Mouse (Mus musculus) lung, postnatal 14 days (tissue): ENCODE measurements at regions not wholly inside any gene's neighbourhood (a gene's known extent, or its start where the extent isn't known, plus 50 kb on each side); places are given as distances from the start of the nearest gene placed in this dataset.

Source experiments
- DNase-seq: peaks from one replicate; pipeline ENCODE4 v3.0.0; 2021

DNA sequence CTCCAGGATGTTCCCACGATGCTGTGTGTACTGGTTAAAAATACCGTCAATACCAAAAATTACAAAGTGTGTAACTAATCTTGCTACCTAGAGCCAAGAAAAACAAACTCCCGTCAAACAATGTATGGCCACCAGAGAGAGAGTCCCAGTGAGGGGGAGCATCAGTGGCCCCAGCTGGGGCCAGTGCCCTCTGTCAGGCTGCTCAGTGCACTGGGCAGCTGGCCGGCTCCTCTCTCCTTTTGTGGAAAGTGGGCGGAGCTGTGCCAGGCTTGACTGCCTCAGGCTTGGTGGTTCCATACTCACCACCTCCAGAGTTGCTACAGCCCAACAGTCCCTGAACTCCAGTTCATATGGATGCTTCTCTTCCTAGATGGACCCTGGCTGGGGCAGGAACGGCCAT lies 53.8 kb upstream of the Sept5 start:
- DNase-seq, result no peak

DNA sequence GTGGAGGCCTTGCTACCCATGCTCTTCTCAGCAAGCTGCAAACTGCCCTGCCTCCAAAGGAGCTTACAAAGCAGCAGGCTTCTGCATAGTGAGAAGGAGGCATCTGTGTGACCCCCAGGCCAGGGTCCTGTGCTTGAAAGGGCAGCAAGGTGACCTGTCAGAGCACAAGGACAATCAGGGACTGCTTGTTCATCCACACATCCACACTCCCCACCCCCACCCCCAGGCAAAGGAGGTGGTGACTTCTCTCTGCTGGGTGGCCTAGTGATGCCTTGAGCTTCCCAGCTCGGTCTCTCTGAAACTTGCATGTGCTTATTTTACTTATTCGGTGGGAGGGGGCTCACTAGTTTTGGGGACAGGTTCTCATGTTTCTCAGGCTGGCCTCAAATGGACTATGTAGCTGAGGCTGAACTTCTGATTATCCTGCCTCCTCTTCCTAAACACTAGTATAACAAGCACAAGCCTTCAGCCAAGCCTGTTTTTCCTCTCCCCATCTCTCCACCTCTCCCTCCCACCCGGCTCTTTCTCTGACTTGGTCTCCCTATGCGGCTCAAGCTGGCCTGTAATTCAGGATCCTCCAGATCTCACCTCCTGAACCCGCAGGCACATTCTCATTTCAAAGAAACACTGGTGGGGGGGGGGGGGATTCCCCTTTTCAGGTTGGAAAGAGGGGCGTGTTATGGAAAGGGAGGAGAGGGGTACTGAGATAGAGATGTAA lies 56.4 kb upstream of the Sept5 start:
- no peak for DNase-seq

DNA sequence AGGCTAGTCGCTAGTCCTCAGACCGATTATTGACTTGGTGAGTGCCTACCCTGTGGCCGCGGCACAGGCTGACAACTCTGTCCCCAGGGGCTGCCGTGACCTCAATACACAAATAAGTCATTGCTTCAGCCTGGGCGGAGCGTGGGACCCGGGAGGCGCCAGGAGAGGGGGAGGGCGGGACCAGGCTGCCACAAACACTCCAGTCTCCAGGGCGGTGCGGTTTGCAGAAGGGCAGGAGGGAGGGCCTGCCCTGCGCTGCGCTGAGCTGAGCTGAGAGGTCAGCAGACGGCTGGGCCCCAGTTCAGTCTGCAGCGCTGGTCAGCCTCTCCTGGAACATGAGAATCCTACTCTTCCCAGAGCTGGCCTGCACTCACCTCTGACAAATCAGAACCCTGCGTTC lies 57.2 kb upstream of the Sept5 start:
- DNase-seq, result peak; percentile 87

DNA sequence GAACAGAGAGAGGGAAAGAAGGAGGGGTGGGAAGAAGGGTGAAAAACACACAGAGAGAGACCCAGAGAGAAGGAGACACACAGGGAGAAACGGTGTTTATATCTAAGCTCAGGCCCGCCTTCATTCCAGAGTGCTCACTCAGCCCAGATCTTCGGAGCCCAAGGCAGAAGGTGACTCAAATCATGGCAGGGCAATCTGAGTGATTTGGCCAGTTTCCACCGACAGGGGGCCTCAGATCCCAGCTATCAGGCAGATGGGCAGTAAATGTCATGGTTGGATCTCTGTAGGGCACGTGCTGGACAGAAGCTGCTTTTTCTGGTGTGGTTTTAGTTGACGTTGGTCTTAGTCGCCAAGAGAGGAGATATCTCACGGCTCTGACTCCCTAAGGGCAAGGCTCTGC lies 57.6 kb upstream of the Sept5 start:
- DNase-seq, result peak; percentile 77

DNA sequence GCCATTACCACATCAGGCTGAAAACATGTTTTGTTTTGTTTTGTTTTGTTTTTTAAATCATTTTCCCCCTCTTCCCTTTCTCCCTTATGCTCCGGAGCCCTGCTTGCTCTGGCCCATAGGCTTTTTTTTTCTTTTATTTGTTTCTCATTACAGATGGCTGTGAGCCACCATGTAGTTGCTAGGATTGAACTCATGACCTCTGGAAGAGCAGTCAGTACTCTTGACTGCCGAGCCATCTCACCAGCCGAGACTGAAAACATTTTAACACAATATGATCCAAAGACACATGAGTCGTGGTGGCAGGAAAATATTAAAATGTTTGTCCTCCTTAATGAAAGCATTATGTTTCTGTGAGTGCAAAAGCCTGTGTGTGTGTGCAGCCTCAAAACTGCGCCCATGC lies 65.8 kb upstream of the Sept5 start:
- no peak for DNase-seq

DNA sequence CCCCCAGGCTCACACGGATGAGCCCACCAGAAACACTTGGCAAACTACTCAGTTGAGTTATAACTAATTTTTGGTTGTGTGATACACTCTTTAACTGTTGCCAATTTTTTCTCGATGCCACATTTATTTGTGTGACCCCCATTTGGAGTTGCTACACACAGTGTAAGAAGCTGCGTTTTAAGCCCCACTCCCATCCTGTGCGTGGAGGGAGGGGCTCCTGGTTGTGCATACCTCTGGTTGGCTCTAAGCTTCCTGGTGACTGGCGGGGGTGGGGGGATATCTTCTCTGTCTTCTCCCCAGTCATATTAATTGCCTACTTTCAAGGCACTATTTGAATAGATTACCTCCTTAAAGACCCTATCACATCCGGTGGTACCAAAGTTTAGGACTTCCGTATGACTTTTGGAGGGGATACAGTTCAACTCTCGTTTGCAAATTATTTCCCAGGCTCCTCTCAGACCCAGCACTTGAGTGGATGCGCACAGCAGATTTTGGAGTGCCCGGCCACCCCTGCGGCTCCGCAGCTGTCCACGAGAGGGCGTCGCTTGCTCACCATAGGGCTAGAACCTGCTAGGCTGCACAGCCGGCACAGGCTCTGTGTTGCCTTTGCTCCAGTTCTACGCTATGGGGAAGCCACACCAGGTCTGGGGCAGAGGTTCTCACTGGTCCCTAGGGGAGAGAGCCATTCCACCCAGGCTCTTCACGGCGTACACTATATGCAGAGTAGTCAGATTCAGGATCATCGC lies 66.5 kb upstream of the Sept5 start:
- peak; percentile 89 for DNase-seq

DNA sequence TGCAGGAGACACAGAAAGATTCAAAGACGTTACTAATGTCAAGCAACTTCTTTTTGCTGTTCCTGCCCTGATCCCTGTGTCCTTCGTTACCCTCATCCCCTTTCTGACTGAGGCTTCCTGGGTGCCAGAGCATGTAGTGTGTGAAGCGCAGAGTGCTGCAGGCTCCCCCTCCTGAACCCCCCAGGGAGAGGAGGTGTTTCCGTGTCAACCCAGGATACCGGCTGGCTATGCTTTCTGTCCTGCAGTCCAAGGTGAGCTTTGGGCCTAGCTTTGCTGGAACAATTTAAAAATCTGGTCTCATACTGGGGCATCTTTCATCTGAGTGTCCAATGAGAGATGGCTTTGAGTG lies 67.0 kb upstream of the Sept5 start:
- no peak for DNase-seq

DNA sequence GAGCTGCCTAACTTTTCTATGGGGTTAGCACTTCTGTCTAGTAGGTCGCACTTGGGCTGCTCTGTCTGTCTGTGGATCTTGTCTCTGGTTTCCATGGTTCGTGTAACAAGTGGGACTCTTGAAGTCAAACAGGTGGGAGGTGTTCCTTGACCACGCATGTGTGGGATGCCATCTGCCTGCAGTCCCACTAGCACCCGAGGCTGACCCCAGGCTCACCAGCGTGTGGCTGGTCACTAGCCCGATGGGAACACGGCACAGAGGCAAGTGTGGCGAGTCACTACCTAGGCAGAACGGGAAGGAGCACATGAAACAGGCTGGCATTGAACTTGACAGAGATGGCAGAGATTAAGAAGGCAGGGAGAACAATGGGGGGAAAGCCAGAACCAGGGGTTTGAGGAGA lies 72.5 kb upstream of the Cldn5 start:
- DNase-seq, result no peak

DNA sequence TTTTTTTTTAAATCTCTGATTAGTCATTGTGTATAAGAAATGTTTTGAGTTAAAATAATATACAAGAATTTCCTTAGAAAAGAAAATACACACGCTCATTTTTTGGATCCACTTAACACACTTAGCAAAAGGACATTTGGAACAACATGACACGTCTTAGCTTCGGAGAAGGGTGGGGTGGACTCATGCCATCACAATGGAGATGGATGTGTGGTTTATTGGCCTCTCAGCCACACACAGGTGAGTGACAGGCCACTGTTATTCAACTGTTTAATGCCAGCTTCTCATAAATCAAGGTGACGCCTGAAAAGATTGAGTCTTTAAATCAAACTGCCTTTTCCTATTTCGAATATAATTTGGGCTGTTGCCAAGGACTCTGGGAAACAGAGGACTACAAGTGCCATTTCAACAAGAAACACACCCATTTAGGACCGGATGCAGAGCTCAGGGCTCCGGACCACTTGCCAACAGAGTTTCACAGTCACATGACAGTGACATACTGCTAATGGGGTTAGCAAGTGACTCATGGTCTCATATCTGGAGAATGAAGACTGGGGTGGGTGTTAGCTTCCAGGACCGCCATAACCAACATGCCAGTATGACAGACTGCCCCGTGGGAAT lies 71.5 kb upstream of the Cldn5 start:
- peak; percentile 55 for DNase-seq

DNA sequence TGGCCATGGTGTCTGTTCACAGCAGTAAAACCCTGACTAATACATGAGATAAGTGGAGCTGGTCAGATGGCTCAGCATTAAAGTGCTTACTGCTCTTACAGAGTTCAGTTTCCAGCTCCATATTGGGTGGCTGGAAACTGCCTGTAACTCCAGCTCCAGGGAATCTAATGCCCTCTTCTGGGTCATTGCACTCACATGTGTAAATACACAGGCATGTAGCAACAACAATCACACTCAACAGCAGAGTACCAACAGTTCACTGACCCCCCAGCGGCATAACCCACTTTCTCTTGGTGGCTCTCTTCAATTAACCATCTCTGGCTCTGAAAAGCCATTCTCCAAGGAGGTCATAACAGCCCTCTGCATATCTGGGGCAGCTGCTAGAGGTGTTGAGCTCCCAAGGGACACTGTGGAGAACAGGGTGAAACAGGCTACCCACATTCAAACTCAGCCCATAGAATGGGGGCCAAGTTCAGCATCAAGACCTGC lies 65.0 kb upstream of the Cldn5 start:
- no peak for DNase-seq

DNA sequence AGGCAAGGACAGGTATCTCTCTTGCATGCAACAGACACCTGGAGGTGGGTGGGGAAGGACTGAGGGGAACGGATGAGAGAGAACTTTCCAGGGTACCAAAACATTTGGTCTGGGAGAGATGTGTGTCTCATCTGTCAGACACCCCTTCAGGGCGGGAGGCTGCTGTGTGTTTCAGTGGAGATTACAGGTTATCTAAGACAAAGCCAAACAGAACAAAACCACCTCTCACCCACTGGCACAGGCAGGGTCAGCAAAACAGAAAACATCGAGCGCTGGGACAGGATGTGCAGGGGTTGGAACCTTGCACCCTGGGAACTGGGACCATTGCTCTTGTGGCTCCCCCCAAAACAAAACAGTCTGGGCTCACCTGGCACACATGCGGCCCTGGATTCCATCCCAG lies 63.6 kb upstream of the Cldn5 start:
- DNase-seq, result no peak

DNA sequence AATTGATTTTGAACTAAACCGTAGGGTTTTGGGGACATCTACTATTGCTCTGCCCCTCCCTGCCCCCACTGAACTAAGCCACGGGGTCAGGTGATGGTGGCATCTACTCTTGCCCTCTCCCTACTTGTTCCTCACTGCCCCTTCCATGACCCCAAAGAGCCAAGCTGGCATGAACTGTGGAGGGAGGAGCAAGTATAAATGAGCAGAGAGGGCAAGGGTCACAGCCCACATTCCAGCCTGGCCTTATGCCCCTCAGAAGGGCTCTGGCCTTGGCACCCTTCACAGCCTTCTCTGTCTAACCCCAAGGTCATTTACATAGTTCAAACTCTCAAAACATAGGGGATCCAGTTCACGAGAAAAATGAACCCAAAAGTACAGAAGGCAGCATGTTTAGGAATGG lies 61.3 kb upstream of the Cldn5 start:
- no peak for DNase-seq

DNA sequence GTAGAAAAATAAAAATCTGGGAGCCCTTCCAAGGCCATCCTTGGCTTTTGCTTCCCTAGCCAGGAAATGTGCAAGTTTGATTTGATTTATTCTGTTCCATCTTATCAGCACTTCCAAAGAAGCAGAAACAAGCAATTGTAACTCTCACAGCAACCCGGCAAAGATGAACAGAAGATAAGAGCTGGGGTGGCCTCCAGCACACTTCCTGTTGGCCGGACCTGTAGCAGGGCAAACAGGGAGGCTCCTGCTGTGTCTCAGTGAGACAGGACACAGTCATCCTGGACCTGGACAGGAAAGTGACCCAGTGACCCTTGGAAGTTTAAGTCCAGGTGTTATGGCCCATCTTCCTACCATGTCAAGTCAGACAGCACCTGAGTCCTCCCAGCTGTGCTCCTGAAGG lies 58.6 kb upstream of the Cldn5 start:
- peak; percentile 37 for DNase-seq

DNA sequence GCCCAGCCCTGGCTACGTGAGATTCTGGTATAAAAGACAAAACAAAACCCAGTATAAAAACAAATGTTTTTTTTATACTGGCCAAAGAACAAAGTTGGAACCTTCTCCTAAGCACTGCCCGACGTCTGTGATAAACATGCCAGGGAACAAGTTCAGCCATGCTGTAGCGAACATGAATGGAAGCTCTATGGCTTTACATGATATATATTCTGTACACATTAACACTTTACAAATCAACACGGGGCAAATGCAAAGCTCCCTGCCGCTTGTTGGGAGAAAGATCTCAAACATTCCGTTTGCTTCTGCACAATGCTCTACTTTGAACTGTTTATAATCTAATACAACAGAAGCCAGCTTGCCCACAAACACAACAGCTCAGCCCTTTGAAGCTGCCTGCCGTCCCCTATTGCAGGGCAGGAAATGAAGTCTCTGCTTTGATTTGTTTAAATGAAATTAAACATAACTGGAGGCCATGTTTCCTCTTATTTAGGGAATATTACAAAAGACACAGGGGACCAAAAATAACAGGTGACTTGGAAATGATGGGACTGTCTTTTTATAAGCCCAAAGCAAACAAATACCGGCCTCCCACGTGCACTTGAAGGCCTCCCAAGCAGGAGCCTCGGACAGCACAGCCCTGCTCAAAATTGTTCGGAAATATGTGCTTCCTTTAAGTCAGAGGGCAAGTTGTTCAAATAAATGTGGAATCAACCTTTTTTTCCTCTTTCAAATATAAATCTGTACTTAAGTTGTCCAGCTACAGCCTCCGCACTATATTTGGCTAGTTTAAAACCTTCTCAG lies 56.0 kb upstream of the Cldn5 start:
- peak; percentile 47 for DNase-seq

DNA sequence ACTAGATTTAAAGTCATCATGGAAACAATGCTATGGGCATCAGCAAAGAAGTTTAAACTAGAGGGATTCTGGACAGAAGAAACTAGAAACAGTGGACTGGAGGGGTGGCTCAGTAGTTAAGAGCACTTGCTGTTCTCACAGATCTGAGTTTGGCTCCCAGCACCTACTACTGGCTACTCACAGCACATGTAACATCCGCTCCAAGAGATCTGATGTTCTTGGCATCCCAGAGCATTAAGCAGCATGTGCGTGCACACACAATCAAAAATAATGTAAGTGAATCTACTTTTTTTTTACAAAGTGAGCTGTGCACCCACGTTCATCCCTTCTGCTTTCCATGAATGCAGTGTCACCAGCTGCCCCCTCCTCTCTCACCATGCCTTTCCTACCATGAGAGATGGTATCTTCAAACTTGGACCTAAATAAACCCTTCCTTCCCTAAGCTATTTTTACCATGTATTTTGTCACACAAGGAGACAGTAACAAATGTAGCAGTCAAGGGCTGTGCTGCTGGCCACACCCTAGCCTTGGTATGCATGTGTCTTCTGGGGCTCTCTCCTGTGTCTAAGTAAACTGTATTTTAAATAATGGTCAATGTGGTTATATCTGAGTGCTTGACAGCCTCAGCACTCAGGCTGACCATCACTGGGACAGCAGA lies 53.3 kb upstream of the Cldn5 start:
- no peak for DNase-seq

DNA sequence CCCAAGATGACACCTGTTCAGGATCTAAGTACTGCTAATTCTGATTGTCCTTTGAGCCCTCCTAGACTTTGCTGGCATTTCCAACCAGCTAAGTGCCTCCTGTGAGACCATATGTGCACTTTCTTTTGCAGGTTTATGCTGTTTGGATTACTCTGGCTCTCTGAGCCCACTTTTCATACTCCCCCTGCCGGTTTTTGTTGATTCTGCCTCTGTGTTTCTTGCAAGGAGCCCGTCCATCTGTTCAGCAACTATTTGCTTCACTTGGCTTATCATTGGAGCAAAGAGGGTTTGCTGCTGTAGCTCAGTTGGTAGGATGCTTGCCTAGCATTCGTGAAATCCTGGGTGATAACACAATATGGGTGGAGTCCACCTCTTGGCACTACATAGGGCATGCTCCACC lies 52.8 kb upstream of the Cldn5 start:
- no peak for DNase-seq

DNA sequence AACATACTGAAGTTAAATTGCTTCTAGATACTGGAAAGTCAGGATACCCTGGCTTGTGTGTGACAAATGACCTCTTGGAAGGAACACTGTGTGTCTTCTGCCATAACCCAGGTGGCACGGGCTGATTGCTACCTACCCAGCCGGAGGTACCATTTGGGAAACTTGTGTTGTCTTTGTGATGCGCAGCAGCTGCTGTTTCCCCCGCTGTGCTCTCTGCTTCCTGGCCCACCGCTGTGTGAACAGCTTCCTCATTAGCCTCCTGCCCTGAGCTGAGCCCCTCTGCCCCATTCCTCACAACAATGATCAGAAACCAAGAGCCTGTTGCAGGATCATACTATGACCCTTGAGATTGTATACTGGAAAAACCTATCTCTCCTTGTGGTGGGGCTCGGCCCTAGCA lies 51.9 kb upstream of the Cldn5 start:
- DNase-seq, result no peak
